Mouse (Mus musculus) forebrain, embryonic 11.5 days (tissue): ENCODE results near the gene Agap1. TPM values are rescaled to one million over a fixed set of nuclear protein-coding genes. Genes with fewer than 3 reads are reported as not detected.

ENCODE experiments used
- ATAC-seq: fragments of 200-750 bp; cut with Nextera tagmentation; replicated peaks from 2 replicates; pipeline ENCODE4 v1.8.0; 2017; ENCODE audit warnings: moderate TSS enrichment; ENCODE audit not compliant: low FRiP score
- DNase-seq: peaks from one replicate; pipeline ENCODE4 v3.0.0-alpha.2; 2017; ENCODE audit warnings: low spot score
- H3K27ac ChIP-seq: fragments of 300-500 bp; sonication (generic); 2 replicates; pipeline ENCODE4 v1.5.1; 2014; ENCODE audit warnings: low read depth, low read length
- H3K27me3 ChIP-seq: fragments of 300-500 bp; sonication (generic); 2 replicates; pipeline ENCODE4 v1.6.1; 2014; ENCODE audit warnings: mild to moderate bottlenecking, low read length, mixed read lengths; ENCODE audit not compliant: control insufficient read depth, insufficient read depth
- H3K36me3 ChIP-seq: fragments of 300-500 bp; sonication (generic); 2 replicates; pipeline ENCODE4 v1.6.1; 2014; ENCODE audit warnings: mild to moderate bottlenecking, low read length, moderate library complexity, mixed read lengths; ENCODE audit not compliant: control insufficient read depth, insufficient read depth
- H3K4me1 ChIP-seq: fragments of 300-500 bp; sonication (generic); replicated peaks from 2 replicates; pipeline ENCODE4 v1.6.1; 2014; ENCODE audit warnings: low read length, mixed read lengths; ENCODE audit not compliant: control insufficient read depth, insufficient read depth
- H3K4me2 ChIP-seq: fragments of 300-500 bp; sonication (generic); 2 replicates; pipeline ENCODE4 v1.6.1; 2014; ENCODE audit warnings: low read depth, mild to moderate bottlenecking, low read length, moderate library complexity, mixed read lengths; ENCODE audit not compliant: severe bottlenecking
- H3K4me3 ChIP-seq: fragments of 300-500 bp; sonication (generic); 2 replicates; pipeline ENCODE4 v1.5.1; 2014; ENCODE audit warnings: low read depth, low read length
- H3K9ac ChIP-seq: fragments of 300-500 bp; sonication (generic); 2 replicates; pipeline ENCODE4 v1.6.1; 2014; ENCODE audit warnings: low read length
- H3K9me3 ChIP-seq: fragments of 300-500 bp; sonication (generic); 2 replicates; pipeline ENCODE4 v1.6.1; 2016; ENCODE audit warnings: low read length, mixed read lengths; ENCODE audit not compliant: control insufficient read depth
- WGBS: fragments of 180-500 bp; shearing (Covaris S2); extraction: QIAGEN DNeasy Blood & Tissue Kit; methylation state at CpG from one replicate; pipeline ENCODE4 v1.1.7; 2014; 5-methylcytosine and 5-hydroxymethylcytosine counted together
- polyA plus RNA-seq: library from polyadenylated mRNA; unstranded; fragments of >200 nt; fragmentation: Nextera tagmentation; extraction: Ambion mirVana; gene quantifications from 2 replicates; pipeline ENCODE4 v1.2.1, GENCODE M21; 2014

Agap1 gene
- polyA plus RNA-seq, 1 experiment from 2014 or later: 36.1 TPM

DNA sequence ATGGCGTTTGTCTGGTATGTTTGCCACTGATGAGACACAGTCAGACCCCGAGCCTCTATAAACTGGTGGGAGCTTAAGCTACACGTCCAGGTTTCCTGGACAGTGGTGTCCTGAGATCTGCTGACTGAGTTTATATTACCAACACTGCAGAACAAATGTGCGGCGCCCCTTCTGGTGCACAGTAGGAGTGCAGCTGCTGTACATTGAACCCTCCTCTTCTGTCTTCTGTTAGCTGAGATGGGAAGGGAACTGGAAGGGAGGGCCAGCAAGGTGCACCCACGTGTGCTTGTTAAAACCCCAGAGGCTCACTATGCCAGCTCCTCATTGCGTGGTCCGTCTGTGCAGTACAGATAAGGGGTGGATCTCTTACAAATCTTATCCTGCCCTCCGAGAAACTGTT, 389.5 kb downstream of the Agap1 start:
- Histone ChIP-seq H3K9me3 (no peaks in the 10 kb centered on the region), H3K4me3 (no peak overlapping the region), H3K4me2 (no peak overlapping the region), H3K27ac (no peak overlapping the region), H3K36me3 (peaks cover 3% of the 10 kb centered on the region; the same call in 1 of the 2 replicates), H3K27me3 (peaks cover 23% of the 10 kb centered on the region), H3K9ac (no peak overlapping the region), H3K4me1 (peaks cover 18% of the 10 kb centered on the region; the same call in 1 of the 2 replicates)
- 72% methylated on average over 9 of the region's 9 CpGs for WGBS
- no peak for DNase-seq
- no peak for ATAC-seq

DNA sequence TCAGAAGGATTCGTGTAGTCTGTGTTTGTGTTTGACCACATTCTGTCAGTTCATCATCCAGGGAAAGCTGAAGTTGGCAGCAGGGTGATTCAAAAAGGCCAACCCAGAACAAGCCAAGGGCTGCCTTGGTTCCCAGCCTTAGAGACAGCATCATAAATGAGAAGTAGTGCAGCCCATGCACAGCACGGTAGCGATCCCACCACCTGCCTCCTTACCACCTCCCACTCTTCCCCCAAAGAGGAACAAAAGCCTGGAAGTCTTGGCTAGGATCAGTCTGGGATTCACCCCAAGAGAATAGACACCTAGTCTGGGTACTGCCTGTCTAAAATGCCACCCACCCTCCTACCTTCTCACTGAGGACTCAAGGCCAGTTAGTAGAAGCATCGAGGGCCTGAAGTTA, 390.9 kb downstream of the Agap1 start:
- peaks cover 3% of the 10 kb centered on the region; the same call in 1 of the 2 replicates for H3K36me3 ChIP-seq
- H3K4me2 ChIP-seq: no peak overlapping the region
- no peak overlapping the region for H3K4me3 ChIP-seq
- H3K27me3 ChIP-seq: peaks cover 35% of the 10 kb centered on the region
- WGBS: 88% methylated on average over 4 of the region's 4 CpGs
- ATAC-seq (no peak), DNase-seq (no peak)
- H3K27ac ChIP-seq: no peak overlapping the region
- no peak overlapping the region for H3K9ac ChIP-seq
- H3K4me1 ChIP-seq: peaks cover 25% of the 10 kb centered on the region; the same call in 1 of the 2 replicates
- H3K9me3 ChIP-seq: no peaks in the 10 kb centered on the region

DNA sequence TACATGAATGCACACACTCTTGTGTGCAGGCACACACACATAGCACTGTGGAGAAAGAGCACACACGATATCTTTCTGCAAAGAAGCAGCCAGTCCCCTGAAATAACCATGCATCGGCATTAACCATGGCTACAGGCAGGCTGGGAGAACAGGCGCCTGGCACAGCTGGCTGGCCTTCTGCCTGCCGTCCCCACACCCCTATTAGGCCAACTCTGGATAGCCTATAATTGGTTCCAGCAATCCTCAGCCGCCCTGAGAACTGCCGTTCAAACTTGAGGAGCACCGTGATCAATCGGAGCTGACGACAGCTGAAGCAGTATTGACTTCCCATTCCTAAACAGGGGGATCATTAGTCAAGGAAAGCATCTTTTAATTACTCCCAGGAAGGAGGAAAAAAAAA, 391.5 kb downstream of the Agap1 start:
- Histone ChIP-seq H3K9me3 (no peaks in the 10 kb centered on the region), H3K4me3 (no peak overlapping the region), H3K4me1 (peaks cover 25% of the 10 kb centered on the region; the same call in 1 of the 2 replicates), H3K27ac (no peak overlapping the region), H3K27me3 (peaks cover 41% of the 10 kb centered on the region), H3K36me3 (peaks cover 3% of the 10 kb centered on the region; the same call in 1 of the 2 replicates), H3K9ac (no peak overlapping the region), H3K4me2 (no peak overlapping the region)
- 66% methylated on average over 9 of the region's 9 CpGs for WGBS
- no peak for DNase-seq
- ATAC-seq: no peak

DNA sequence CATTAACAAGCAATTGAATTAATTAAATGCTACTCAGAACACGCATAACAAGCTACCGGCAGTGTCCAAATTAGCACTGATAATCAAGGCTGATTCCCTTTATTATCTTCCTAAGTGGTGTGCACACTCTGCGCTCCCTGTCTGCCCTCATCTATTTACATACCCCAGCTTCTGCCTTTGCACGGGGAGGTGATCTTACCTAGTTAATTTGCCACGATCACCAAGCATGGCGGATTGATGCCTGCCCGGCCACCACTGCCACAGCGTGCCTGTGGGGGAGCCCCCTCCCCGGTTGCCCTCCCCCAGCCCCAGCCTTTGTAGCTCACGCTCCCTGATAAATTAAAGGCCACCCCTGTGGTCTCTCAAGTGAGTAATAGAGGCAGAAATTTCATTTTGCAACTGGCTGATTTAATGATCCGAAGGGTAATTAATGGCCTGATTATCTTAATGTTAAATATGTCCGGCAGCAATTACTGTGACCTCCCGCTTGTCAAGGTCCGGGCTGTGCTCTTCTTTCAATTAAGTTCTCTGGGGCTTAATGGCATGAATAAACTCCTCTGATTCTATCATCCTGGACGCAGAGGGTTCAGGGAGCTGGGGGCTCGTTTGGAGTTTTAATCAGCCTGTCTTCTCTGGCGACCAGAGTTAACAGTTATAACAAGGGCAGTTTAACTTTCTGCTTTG, 393.9 kb downstream of the Agap1 start:
- Histone ChIP-seq H3K27me3 (peaks cover 44% of the 10 kb centered on the region), H3K4me3 (no peak overlapping the region), H3K27ac (no peak overlapping the region), H3K4me2 (peak overlapping the region; percentile 24; the same call in 1 of the 2 replicates), H3K9ac (no peak overlapping the region), H3K36me3 (no peaks in the 10 kb centered on the region), H3K4me1 (peaks cover 25% of the 10 kb centered on the region; the same call in 1 of the 2 replicates), H3K9me3 (no peaks in the 10 kb centered on the region)
- peak; percentile 76 for ATAC-seq
- WGBS: 17% methylated on average over 17 of the region's 17 CpGs
- DNase-seq: peak; percentile 69

DNA sequence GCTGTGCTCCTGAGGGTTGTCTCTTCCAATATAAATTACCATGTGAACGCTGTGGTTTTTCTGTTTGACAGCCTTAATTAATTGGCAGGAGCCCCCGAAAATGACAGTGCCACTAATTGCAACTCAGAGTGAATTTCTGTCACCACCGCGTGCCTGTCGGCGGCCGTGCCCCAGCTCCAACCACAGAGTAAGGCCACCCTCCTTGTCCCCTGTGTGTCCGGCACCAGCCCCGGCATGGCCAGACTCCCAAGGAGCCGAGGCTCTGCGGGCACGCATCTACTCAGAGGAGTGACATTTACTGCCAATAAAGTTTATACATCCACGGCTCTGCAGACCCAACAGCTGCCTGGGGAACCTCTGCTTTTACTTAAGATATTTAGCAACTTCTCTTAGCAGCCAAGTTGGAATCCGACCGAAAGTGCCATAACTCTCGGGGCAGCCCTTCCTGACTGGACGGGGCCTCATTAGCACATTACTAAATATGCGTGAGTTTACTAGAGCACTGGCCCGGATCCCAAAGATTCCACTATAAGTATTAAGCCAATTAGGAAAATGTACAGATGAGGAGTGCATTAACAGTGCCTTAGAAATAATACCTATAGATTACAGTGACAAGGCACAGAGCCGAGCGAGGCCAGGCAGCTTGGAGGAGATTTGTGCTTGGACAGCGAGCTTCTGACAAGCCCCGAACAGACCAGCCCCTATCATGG, 394.7 kb downstream of the Agap1 start:
- Histone ChIP-seq H3K27ac (no peak overlapping the region), H3K4me2 (peak overlapping the region; percentile 24; the same call in 1 of the 2 replicates), H3K27me3 (peaks cover 42% of the 10 kb centered on the region), H3K36me3 (no peaks in the 10 kb centered on the region), H3K9me3 (no peaks in the 10 kb centered on the region), H3K4me1 (peaks cover 25% of the 10 kb centered on the region; the same call in 1 of the 2 replicates), H3K4me3 (no peak overlapping the region), H3K9ac (no peak overlapping the region)
- no peak for DNase-seq
- ATAC-seq: 0 out of 2 replicates have a peak, but pooled peaks have one; percentile 6
- WGBS: 55% methylated on average over 23 of the region's 23 CpGs

DNA sequence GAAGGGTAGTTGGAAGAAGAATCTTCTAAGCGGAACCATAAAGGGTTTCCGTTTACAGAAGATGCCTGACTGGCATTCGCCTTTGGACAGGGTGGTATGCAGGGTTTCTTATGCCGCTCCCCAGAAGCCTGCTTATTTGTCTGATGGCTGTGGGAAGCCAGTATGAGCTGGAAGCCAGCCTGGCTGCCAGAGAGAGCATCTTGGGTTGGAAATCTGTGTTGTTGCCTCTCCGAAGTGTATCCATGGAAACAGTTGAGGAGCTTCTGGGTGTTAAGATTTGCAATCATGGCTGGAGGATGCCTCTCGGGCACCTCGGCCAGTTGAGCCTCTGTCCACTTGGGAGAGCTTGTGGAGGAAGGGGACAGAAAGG, 395.2 kb downstream of the Agap1 start:
- ATAC-seq (no peak), DNase-seq (no peak)
- Histone ChIP-seq H3K9me3 (no peaks in the 10 kb centered on the region), H3K9ac (no peak overlapping the region), H3K4me2 (no peak overlapping the region), H3K4me3 (no peak overlapping the region), H3K27ac (no peak overlapping the region), H3K4me1 (peaks cover 25% of the 10 kb centered on the region; the same call in 1 of the 2 replicates), H3K27me3 (peaks cover 43% of the 10 kb centered on the region), H3K36me3 (no peaks in the 10 kb centered on the region)
- WGBS: 77% methylated on average over 7 of the region's 7 CpGs

DNA sequence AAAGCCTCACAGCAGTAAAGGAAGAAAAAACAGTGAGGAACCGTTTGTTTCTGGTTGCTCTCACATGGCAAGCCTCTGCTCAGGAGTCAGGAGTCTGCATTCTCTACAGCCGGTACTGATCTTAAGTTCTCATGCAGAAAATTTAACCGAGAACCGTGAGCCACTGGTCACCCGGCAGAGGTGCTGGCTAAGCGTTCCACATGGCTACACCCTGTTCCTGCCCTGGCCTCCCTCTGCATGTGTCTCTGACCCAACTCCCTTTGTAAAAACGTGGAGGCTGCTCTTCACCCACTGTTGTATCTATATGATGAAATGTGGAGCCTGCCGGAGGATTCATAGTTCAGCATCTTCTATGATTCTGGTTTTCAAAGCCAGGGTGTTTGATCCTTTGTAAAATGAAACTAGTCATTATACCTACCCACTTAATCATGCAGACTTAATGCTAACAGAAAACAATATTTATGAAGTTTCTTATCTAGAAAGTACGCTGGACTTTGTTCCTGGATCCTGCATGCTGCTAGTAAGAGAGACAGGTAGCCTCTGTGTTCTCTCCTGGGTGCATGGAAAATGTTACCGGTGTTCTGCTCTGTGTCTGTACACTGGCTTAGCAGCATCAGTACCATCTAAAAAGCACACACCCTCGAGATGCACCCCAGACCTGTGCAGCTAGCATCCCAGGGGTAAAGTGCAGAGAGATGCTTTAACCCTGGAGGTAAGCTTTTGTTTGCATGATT, 396.2 kb downstream of the Agap1 start:
- DNase-seq: no peak

DNA sequence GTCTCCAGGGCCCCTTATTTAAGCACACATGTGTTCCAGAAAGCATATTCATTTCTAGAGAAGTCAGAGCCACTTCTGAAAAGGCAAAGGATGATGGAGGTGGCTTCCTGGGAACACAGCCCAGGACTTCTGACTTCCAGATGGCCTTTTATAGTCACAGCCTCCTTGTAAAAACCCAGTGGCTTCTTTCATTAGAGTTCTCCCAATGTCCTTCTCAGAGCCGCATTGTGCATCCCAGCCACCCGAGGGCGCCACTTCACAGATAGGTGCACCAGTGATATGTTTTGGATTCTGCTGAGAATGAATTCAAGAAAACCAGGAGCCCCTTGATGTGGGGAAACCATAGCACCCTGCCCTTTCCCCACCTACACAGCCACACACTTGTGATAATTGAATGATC, 404.6 kb downstream of the Agap1 start:
- Histone ChIP-seq H3K36me3 (no peaks in the 10 kb centered on the region), H3K27me3 (peaks cover 7% of the 10 kb centered on the region), H3K27ac (no peak overlapping the region), H3K9ac (no peak overlapping the region), H3K4me3 (no peak overlapping the region), H3K4me1 (peaks cover 4% of the 10 kb centered on the region), H3K4me2 (no peak overlapping the region), H3K9me3 (no peaks in the 10 kb centered on the region)
- ATAC-seq: no peak
- peak; percentile 64 for DNase-seq
- 16% methylated on average over 3 of the region's 3 CpGs for WGBS

More for the DNA sequence above, 396.2 kb downstream of the Agap1 start:
- H3K9me3 ChIP-seq: no peaks in the 10 kb centered on the region
- H3K4me3 ChIP-seq: no peak overlapping the region
- H3K27ac ChIP-seq: no peak overlapping the region
- ATAC-seq: no peak
- no peak overlapping the region for H3K4me2 ChIP-seq
- peaks cover 25% of the 10 kb centered on the region; the same call in 1 of the 2 replicates for H3K4me1 ChIP-seq
- H3K9ac ChIP-seq: no peak overlapping the region
- H3K36me3 ChIP-seq: no peaks in the 10 kb centered on the region
- 84% methylated on average over 11 of the region's 11 CpGs for WGBS
- H3K27me3 ChIP-seq: peaks cover 38% of the 10 kb centered on the region
